Mouse (Mus musculus) kidney, postnatal 36 days (tissue): ENCODE results near the gene Gm9821.

Experiments used
- DNase-seq, 2 experiments: peaks; one replicate each; pipeline ENCODE4 v3.0.0; 2021 to 2022; ENCODE audit warnings: mixed read lengths in 2 of 2

Gene Gm9821

GRCm38 (mm10) chr2:91949411-91950274, 4.1 kb downstream of the Gm9821 start:
- DNase-seq: peak; percentile 88

DNA sequence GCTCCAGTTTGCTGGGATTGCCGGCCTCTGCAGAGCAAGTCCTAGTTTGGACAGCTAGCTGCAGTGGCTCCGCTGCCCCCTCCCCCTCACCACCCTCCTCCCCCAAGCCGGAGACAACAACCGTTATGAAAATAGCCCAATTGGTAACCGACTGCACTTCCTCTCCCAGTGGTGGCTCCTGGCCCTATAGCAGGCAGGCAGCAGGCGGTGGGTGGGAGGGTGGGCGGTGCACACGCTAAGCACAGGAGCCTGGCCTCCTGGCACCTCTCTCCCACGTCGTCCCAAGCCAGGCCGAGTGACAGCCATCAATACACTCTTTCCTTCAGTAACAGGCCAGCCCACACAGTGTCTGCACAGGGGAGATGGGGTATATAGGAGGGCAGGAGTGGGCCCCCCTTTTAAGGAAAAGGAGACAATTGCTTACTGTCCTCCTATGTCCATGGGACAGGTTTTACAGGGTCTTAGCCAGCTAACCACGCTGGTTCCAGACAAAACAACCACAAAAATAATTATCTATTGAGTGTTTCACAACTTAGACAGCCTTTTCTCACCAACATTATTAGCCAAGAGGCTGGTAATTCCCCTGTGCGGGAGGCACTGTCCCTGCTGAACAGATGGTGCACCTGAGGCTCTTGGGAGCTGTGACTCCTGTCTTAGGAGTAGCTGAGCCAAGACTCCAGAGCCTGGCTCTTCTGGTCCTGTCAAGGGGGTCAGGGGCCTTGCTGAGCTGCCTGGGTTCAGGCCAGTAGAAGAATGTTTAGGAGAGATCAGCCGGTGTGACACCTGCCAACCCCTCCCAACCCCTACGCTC, 5.0 kb downstream of the Gm9821 start:
- DNase-seq: peak; percentile 60 to 67

DNA sequence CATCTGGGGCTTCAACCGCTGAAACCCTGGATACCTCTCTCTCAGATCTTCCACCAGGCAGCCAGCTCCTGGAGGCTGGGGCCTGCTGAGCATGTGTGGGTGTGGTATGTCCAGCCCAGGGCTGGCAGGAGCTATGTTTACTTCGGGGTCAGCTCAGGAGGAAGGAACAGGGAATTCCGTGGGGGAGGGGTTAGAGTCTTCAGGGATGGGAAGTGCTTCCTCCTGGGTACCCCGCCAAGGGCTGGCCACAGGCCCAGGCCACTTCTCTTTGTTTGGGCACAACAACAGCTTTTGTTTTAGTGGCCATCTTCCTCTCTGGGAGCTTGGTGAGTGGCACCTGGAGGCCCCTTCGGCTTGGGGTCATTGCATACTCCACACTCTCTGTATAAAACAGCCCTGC, 8.3 kb downstream of the Gm9821 start:
- DNase-seq: peak; percentile 89 to 91

- no peak for DNase-seq
These were observed 9.7 kb downstream of the Gm9821 start for GRCm38 (mm10) chr2:91955121-91955591.

- no peak for DNase-seq
These were observed 10.4 kb downstream of the Gm9821 start for GRCm38 (mm10) chr2:91955875-91956274.

DNA sequence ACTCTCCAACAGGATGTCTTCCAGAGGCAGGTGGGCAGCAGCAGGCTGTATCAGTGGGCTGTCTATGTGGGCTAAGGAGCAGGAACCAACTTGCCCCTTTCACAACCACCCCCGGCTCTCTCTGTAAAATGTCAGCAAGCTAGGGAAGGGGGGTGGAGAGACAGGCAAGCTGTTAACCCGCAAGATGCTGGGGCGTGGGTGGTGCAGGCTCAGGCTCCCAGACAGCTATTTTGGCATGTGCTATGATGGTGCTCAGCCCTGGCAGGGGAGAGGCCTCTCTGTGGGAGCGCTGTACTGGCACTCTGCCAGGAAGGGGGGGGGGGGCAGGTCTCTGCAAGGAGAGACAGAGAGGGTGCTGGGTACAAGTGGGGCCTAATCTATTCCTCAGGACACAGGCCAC, 11.6 kb downstream of the Gm9821 start:
- DNase-seq: peak in 1 of 2 experiments; percentile 35

DNA sequence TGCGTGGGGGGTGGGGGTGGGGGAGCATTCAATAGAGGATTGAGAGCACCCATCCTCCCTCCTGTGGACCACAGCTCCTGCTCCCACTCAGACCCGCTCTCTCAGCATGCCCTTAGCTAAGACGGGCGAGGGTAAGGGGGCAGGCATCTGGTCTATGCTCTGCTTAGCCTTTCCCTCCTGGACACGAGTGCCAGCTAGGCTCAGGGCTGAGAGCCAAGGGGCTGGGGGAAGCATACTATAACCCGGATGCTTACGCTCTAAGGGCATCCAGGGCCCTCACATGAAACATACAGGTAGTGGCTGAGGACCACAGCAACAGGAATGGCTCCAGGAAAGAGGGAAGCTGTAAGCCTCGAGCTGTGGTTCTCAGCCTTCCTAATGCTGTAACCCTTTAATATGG, 12.5 kb downstream of the Gm9821 start:
- no peak for DNase-seq

DNA sequence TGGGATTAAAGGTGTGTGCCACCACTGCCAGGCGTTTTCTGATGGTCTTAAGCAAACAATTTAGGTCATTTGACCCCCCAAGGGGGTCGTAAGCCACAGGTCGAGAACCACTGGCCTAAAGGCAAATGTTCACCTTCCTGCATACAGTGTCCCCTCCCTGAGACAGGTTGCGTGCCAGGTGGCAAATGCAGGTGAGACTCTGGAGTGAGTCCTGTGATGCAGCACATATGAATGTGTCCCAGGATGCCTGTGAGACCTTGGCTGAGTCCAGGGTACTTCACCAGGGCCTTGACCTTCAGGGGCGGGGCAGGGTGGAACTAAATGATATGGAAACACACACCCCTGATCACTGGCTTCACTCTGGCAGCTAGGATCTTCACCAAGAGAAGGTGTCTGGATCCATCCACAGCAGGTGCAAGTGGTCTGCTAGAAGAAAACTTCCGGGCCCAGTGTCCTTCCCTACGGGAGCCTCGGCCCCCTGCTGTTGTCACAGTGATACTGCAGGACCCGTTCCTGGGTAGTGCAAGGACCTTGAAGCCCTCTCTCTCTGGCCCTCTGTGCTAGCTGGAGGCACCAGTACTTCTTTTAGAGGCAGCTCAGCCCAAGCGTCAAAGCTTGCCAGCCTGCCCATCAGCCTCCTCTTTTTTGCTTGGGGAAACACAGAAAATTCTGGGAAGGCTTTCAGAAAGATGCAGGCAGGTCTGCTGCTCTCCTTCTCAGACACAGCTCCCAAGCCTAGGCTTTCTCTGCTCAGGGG, 13.4 kb downstream of the Gm9821 start:
- DNase-seq: peak; percentile 60 to 80

GRCm38 (mm10) chr2:91959544-91960410, 14.3 kb downstream of the Gm9821 start:
- peak; percentile 39 to 61 for DNase-seq

DNA sequence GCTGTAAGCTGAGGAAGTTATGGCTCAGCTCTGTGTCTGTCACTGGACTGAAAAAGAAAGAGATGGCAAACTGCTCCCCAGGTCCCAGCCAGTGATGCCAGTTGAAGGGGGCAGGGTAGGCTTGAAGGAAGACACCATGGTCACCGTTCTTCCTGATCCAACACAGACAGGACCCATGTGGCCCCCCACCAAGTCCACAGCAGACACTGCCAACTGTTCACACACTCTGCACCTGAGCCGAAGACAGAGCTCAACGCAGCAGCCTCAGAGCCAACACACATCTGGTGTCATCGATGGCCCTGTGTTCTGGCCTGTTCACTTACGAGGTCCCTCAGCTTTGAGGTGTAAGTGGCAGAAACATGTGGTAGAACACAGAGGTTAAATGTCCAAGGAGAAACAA, 15.0 kb downstream of the Gm9821 start:
- no peak for DNase-seq

- DNase-seq: peak; percentile 65 to 69
These were observed 16.6 kb downstream of the Gm9821 start for GRCm38 (mm10) chr2:91961901-91962761.

GRCm38 (mm10) chr2:91962864-91963401, 17.4 kb downstream of the Gm9821 start:
- peak in 1 of 2 experiments; percentile 66 for DNase-seq

- peak; percentile 95 to 99 for DNase-seq
These were observed 18.0 kb downstream of the Gm9821 start for GRCm38 (mm10) chr2:91963443-91963932.

DNA sequence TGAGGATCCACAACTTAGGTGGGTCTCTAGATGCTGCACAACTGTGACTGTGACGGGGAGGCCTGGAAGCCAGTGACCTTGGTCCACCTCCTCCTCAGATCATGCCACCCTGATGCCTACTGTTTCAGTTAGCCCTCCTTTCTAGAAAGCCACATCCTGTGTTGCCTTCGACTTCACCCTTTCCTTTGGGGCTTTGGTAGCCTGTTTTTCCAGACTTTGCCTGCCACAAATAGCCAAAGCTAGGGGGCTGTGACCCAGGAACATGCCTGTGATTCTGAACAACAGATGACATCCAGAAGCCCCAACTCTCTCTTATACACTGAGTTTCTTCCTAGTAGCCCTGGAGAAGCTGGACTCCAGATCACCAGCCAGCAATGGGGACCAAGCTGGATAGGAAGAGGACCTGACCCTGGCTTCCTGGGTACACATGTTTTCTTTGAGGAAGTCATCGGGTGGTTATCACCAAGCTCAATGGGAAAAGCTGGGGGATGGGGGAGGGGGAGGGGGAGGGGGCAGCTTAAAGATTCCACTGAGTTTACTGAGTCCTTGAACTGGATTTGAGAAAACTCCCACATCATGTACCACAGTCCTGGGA, 19.2 kb downstream of the Gm9821 start:
- no peak for DNase-seq

DNA sequence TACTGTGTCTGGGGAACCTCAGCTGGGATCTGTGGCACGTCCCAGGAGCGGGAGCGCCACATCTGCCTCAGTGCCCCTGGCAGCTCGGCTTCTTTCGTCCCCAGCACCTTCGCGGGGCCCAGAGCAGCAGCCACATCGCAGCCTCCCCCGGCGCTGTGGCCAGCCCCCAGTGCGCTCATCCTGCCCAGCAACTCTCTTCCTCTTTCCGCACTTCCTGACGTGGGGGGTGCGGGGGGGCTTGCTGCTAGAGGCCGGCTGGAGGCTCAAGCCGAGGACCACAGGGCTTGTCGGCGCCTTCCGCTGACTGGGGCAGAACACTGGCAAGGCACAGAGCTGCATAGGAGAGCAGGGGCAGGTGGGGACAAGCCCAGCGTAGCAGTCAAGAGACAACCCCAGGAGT, 19.9 kb downstream of the Gm9821 start:
- DNase-seq: peak; percentile 85 to 91

DNA sequence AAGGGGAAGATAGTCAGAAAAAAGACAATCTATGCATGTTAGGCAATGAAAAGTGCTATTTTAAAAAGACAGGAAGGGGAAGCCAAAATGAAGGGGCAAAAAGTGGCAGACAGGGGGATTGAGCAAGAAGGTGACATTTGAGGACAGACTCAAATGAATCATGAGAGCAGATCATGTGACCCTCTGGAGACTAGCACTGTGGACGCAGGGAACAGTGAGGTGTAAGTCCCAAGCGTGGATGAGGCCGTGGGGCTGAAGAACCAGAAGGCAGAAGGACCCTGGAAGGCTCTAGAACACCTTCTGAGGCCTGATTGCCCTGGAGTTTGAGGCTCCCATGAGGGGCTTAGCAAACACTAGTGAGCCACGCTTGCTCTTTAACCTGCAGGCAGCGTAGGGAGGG, 20.9 kb downstream of the Gm9821 start:
- DNase-seq: no peak

GRCm38 (mm10) chr2:91967962-91968361, 22.5 kb downstream of the Gm9821 start:
- DNase-seq: peak; percentile 66 to 68

DNA sequence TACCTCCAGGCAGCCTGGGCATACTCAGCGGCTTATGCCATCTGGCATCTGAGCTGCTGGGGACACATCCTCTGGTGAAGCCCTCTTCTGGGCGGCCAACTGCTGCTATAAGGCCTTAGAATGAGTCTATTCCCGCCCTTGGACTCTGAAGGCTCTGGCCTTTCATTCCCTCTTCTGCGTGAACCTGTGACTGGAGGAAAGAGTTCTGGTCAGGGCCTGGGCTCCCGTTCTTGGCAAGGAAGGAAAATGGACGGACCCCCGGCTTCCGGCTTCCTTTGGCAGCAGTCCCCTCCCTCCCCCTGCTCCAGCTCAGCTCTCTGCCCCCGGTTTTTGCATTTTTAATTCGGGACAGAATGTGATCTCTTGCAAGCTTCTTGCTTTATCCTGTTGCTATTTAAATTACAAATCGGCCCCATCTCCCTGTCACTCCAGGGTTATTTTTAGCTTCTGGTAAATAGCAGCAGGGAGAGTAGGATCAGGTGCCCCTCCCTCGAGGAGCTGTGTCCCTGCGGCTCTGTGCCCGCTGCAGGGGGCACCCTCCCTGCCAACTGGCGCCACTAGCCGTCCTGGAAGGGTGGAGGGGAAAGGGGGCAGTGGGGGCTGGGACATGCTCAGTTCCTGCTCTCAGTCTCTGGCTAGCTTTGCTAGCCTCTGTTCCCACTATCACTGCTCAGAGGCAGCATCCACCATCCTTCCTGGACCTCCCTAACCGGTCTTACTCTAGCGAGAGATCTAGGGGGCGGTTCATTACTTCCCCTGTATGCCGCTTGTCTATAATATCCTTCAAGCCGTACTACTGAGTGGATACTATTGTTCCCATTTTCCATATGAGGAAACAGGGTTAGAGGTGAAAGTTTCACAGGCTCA, 26.0 kb downstream of the Gm9821 start:
- DNase-seq: peak; percentile 39 to 56

DNA sequence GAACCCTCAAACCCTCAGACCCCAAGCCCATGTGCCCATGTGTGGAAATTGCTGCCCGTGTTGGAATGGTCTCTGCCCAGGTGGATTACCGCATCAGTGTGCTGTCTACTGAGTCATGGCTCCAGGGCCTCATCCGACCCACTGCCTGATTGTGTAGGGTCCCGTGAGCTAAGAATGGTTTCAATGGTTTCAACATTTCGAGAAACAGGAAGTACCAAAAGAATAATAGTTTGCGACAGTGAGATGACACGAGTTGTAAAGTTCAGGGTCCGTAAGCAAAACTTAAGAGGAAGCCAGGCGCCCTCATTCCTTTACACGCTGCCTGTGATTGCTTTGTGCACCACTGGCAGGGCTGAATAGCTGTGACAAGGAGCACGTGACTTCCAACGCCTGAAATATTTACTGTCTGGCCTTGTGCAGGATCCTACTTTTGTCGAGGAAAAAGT, 26.6 kb downstream of the Gm9821 start:
- peak; percentile 37 to 40 for DNase-seq
